Mouse (Mus musculus): ENCODE results near the gene Dnm1.

Gene Dnm1

GRCm38 (mm10) chr2:32275823-32276222, 77.3 kb downstream of the Dnm1 start:
- no peak for DNase-seq (ENCODE audit: inconsistent ontology term)

DNA sequence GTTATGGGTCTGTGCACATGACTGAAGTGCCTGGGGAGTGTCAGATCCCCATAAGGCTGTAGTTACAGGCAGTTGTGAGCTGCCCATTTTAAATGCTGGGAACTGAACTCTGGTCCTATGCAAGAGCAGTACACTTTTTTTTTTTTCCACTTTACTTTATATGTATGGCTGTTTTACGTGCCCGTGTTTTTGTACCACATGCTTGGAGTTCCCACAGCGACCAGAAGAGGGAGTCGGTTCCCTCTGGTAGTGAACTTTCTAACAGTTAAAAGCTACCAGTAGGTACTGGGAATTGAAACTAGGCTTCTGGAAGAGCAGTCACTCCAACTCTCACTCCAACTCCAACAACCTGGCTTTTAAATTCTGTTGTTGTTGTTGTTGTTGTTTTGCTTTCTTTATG, 92.5 kb downstream of the Dnm1 start:
- no peak for DNase-seq (ENCODE audit: inconsistent ontology term)

- peak; percentile 90 for DNase-seq (ENCODE audit: inconsistent ontology term)
Measured at GRCm38 (mm10) chr2:32259657-32260417, 93.3 kb downstream of the Dnm1 start, which contains the start of gene Uck1. Gene Uck1 (minus strand): TSS chr2:32260159.

DNA sequence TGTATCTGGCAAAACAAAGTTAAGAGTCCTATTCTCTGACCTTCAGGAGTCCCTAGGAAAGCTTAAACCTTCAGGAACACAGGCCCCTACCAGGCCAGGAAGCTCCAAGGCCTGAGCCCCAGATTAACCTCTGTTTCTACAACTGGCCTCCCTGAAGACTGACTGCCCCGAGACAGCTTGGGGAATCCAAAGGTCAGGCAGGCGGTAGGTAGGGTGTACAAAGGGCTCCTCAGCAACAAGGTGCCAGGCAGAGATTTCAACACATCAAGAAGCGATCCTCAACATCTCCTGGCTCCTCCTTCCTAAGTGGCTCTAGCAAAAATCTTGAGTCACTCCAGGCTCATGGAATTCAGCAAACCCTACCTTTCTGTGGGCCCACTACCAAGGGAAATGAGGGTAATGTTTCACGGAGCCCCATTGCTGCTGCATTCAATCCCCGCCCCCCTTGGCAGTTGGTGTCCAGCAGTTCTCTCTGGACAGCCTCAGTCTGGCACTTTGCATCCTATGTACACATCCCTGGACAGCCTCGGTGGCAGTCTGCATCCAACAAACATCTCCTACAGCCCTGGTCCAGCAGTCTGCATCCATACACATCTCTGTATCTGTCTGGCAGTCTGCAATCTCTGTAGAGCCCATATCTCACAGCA, 94.1 kb downstream of the Dnm1 start:
- peak; percentile 14 for DNase-seq (ENCODE audit: inconsistent ontology term)

All from Muller cell, postnatal 12 days (primary cell).